Mouse (Mus musculus): ENCODE data around the gene Rasal2. TPM values are rescaled to one million over a fixed set of nuclear protein-coding genes. Genes with fewer than 3 reads are reported as not detected.

Gene Rasal2
- total and polyA plus RNA-seq, 3 experiments: 1.5 to 3.2 TPM; not detected in 1

GRCm38 (mm10) chr1:157280781-157281180 lies 131.6 kb downstream of the Rasal2 start:
- Histone ChIP-seq H3K4me1 (ENCODE audit: control insufficient read depth in 1 of 2, insufficient read depth in 2 of 2, low read length in 2 of 2) (peaks cover 3 to 11% of the 10 kb centered on the region in 2 experiments; a peak in 3 of 4 replicates), H3K9ac (ENCODE audit: control insufficient read depth, low read depth, low read length, poor library complexity, severe bottlenecking) (no peak overlapping the region), H3K27ac (ENCODE audit: control insufficient read depth, low read depth, low read length) (no peak overlapping the region), H3K9me3 (replicated peaks; ENCODE audit: insufficient read depth, low read length) (no peaks in the 10 kb centered on the region), H3K36me3 (ENCODE audit: control insufficient read depth in 1 of 2, insufficient read depth in 2 of 2, low read length in 2 of 2) (peaks cover 0 to 9% of the 10 kb centered on the region in 2 experiments; a peak in 2 of 4 replicates), H3K4me3 (ENCODE audit: control insufficient read depth in 1 of 2, insufficient read depth in 1 of 2, low read depth in 2 of 2, low read length in 2 of 2) (no peak overlapping the region), H3K27me3 (ENCODE audit: control insufficient read depth in 1 of 2, insufficient read depth in 2 of 2, low read length in 2 of 2) (no peaks in the 10 kb centered on the region), H3K79me2 (ENCODE audit: control insufficient read depth, insufficient read depth, low read length, poor library complexity) (no peaks in the 10 kb centered on the region)
- TF ChIP-seq ZC3H11A (IDR thresholded peaks at IDR 0.05; ENCODE audit: low read depth, low read length) (peak; percentile 30; the same call in 1 of the 2 replicates), CTCF (IDR thresholded peaks at IDR 0.05 in 2 of 3, conservative IDR thresholded peaks at IDR 0.05 in 1 of 3; ENCODE audit: control insufficient read depth in 1 of 3, insufficient read depth in 1 of 3, low read depth in 2 of 3, low read length in 3 of 3, poor library complexity in 1 of 3, severe bottlenecking in 1 of 3) (peak; percentile 10 to 64 (median 22); a peak in 3 of 6 replicates), SMC3 (IDR thresholded peaks at IDR 0.05; ENCODE audit: low read depth, low read length) (peak; percentile 64), RAD21 (IDR thresholded peaks at IDR 0.05; ENCODE audit: low read depth, low read length) (peak; percentile 72), NELFE (IDR thresholded peaks at IDR 0.05; ENCODE audit: low read depth, low read length) (no peak)
- peak; percentile 38 for DNase-seq (ENCODE audit: low read depth, low spot score)

- peak overlapping the region in 1 of 2 experiments; percentile 49; a peak in 2 of 4 replicates for H3K4me3 ChIP-seq (ENCODE audit: control insufficient read depth in 1 of 2, insufficient read depth in 1 of 2, low read depth in 2 of 2, low read length in 2 of 2)
- H3K27ac ChIP-seq (ENCODE audit: control insufficient read depth, low read depth, low read length): no peak overlapping the region
- H3K9ac ChIP-seq (ENCODE audit: control insufficient read depth, low read depth, low read length, poor library complexity, severe bottlenecking): no peak overlapping the region
- H3K27me3 ChIP-seq (ENCODE audit: control insufficient read depth in 1 of 2, insufficient read depth in 2 of 2, low read length in 2 of 2): no peaks in the 10 kb centered on the region
- peaks cover 3 to 23% of the 10 kb centered on the region in 2 experiments; a peak in 3 of 4 replicates for H3K4me1 ChIP-seq (ENCODE audit: control insufficient read depth in 1 of 2, insufficient read depth in 2 of 2, low read length in 2 of 2)
- no peaks in the 10 kb centered on the region for H3K9me3 ChIP-seq (replicated peaks; ENCODE audit: insufficient read depth, low read length)
- H3K36me3 ChIP-seq (ENCODE audit: control insufficient read depth in 1 of 2, insufficient read depth in 2 of 2, low read length in 2 of 2): peaks cover 0 to 18% of the 10 kb centered on the region in 2 experiments; a peak in 2 of 4 replicates
- DNase-seq (ENCODE audit: low read depth, low spot score): peak; percentile 58
- H3K79me2 ChIP-seq (ENCODE audit: control insufficient read depth, insufficient read depth, low read length, poor library complexity): no peaks in the 10 kb centered on the region
- TF ChIP-seq HCFC1 (IDR thresholded peaks at IDR 0.05; ENCODE audit: low read depth, low read length) (no peak), ZNF384 (IDR thresholded peaks at IDR 0.05; ENCODE audit: low read depth, low read length) (no peak), EP300 (IDR thresholded peaks at IDR 0.05; ENCODE audit: low read depth in 1 of 2, low read length in 2 of 2) (peak; percentile 47 to 73; a peak in 3 of 4 replicates), CHD1 (IDR thresholded peaks at IDR 0.05; ENCODE audit: low read depth, low read length) (no peak), NRF1 (IDR thresholded peaks at IDR 0.05; ENCODE audit: insufficient read depth, low read depth, low read length, poor library complexity, severe bottlenecking) (no peak), MAZ (IDR thresholded peaks at IDR 0.05; ENCODE audit: low read depth, low read length) (no peak), MEF2A (IDR thresholded peaks at IDR 0.05; ENCODE audit: extremely low read depth, insufficient replicate concordance, low read depth, low read length, poor library complexity, severe bottlenecking) (no peak), MAX (IDR thresholded peaks at IDR 0.05; ENCODE audit: low read length) (peak; percentile 41; the same call in 1 of the 2 replicates), POLR2A (IDR thresholded peaks at IDR 0.05; ENCODE audit: control insufficient read depth in 1 of 2, insufficient read depth in 1 of 2, low read depth in 1 of 2, low read length in 2 of 2, poor library complexity in 1 of 2) (no peak), CTCF (IDR thresholded peaks at IDR 0.05 in 2 of 3, conservative IDR thresholded peaks at IDR 0.05 in 1 of 3; ENCODE audit: control insufficient read depth in 1 of 3, insufficient read depth in 1 of 3, low read depth in 2 of 3, low read length in 3 of 3, poor library complexity in 1 of 3, severe bottlenecking in 1 of 3) (no peak), MYB (IDR thresholded peaks at IDR 0.05; ENCODE audit: low read depth, low read length) (peak; percentile 35; the same call in 1 of the 2 replicates), USF1 (IDR thresholded peaks at IDR 0.05; ENCODE audit: low read depth, low read length) (no peak), SIN3A (IDR thresholded peaks at IDR 0.05; ENCODE audit: low read length) (0 out of 2 replicates have a peak, but pooled peaks have one; percentile 58), MXI1 (IDR thresholded peaks at IDR 0.05; ENCODE audit: low read depth, low read length) (peak; percentile 85; the same call in 1 of the 2 replicates), E2F4 (IDR thresholded peaks at IDR 0.05; ENCODE audit: borderline replicate concordance, low read depth, low read length) (no peak), TCF12 (IDR thresholded peaks at IDR 0.05; ENCODE audit: low read depth, low read length) (peak; percentile 31; the same call in 1 of the 2 replicates), ZKSCAN1 (IDR thresholded peaks at IDR 0.05; ENCODE audit: low read depth, low read length) (no peak), CHD2 (IDR thresholded peaks at IDR 0.05; ENCODE audit: low read length) (no peak), MAFK (IDR thresholded peaks at IDR 0.05; ENCODE audit: borderline replicate concordance, low read depth, low read length) (peak; percentile 67; the same call in 1 of the 2 replicates), POLR2AphosphoS2 (IDR thresholded peaks at IDR 0.05; ENCODE audit: low read length) (no peak), JUND (IDR thresholded peaks at IDR 0.05; ENCODE audit: low read depth, low read length) (no peak), GATA1 (IDR thresholded peaks at IDR 0.05; ENCODE audit: low read depth, low read length) (no peak), ETS1 (IDR thresholded peaks at IDR 0.05; ENCODE audit: low read depth, low read length) (peak; percentile 66), ZMIZ1 (IDR thresholded peaks at IDR 0.05; ENCODE audit: low read depth, low read length) (no peak), RAD21 (IDR thresholded peaks at IDR 0.05; ENCODE audit: low read depth, low read length) (no peak), POLR2AphosphoS5 (IDR thresholded peaks at IDR 0.05; ENCODE audit: borderline replicate concordance, low read depth, low read length) (no peak), KAT2A (conservative IDR thresholded peaks at IDR 0.05; ENCODE audit: low read depth, low read length) (no peak)
Observed at GRCm38 (mm10) chr1:157275672-157276307, 136.6 kb downstream of the Rasal2 start.

Measured in MEL (cell line).